Mouse (Mus musculus): ENCODE measurements around the gene Prrt4. TPM values are rescaled to one million over a fixed set of nuclear protein-coding genes. Genes with fewer than 3 reads are reported as not detected.

The Prrt4 gene
- total RNA-seq, 2 experiments from 2014 or later: 2.6 to 2.7 TPM

- H3K27ac ChIP-seq: no peak overlapping the region
- no peak overlapping the region for H3K4me3 ChIP-seq
- no peak for TF ChIP-seq CTCF (conservative IDR thresholded peaks at IDR 0.05)
- no peak for DNase-seq (ENCODE audit: low spot score in 2 of 2)
Observed at GRCm38 (mm10) chr6:29206006-29206405, 26.6 kb upstream of the Prrt4 start.

GRCm38 (mm10) chr6:29204932-29205614, 25.7 kb upstream of the Prrt4 start:
- no peak overlapping the region for H3K4me3 ChIP-seq
- peak in 1 of 2 experiments; percentile 48 for DNase-seq (ENCODE audit: low spot score in 2 of 2)
- TF ChIP-seq CTCF (conservative IDR thresholded peaks at IDR 0.05): peak; percentile 94
- no peak overlapping the region for H3K27ac ChIP-seq

- no peak for TF ChIP-seq CTCF (conservative IDR thresholded peaks at IDR 0.05)
- no peak for DNase-seq (ENCODE audit: low spot score in 2 of 2)
- Histone ChIP-seq H3K27ac (no peak overlapping the region), H3K4me3 (no peak overlapping the region)
Observed at GRCm38 (mm10) chr6:29203861-29204585, 24.6 kb upstream of the Prrt4 start.

- no peak for TF ChIP-seq CTCF (conservative IDR thresholded peaks at IDR 0.05)
- no peak for DNase-seq (ENCODE audit: low spot score in 2 of 2)
- no peak overlapping the region for H3K27ac ChIP-seq
- H3K4me3 ChIP-seq: no peak overlapping the region
Observed at GRCm38 (mm10) chr6:29203096-29203495, 23.7 kb upstream of the Prrt4 start.

GRCm38 (mm10) chr6:29201988-29202387, 22.6 kb upstream of the Prrt4 start:
- Histone ChIP-seq H3K4me3 (no peak overlapping the region), H3K27ac (no peak overlapping the region)
- DNase-seq (ENCODE audit: low spot score in 2 of 2): no peak
- TF ChIP-seq CTCF (conservative IDR thresholded peaks at IDR 0.05): no peak

GRCm38 (mm10) chr6:29201341-29201740, 22.0 kb upstream of the Prrt4 start:
- H3K27ac ChIP-seq: no peak overlapping the region
- no peak overlapping the region for H3K4me3 ChIP-seq
- no peak for DNase-seq (ENCODE audit: low spot score in 2 of 2)
- TF ChIP-seq CTCF (conservative IDR thresholded peaks at IDR 0.05): no peak

GRCm38 (mm10) chr6:29200496-29200895, 21.1 kb upstream of the Prrt4 start:
- H3K27ac ChIP-seq: no peak overlapping the region
- DNase-seq (ENCODE audit: low spot score in 2 of 2): no peak
- TF ChIP-seq CTCF (conservative IDR thresholded peaks at IDR 0.05): no peak
- no peak overlapping the region for H3K4me3 ChIP-seq

- no peak for TF ChIP-seq CTCF (conservative IDR thresholded peaks at IDR 0.05)
- no peak for DNase-seq (ENCODE audit: low spot score in 2 of 2)
- Histone ChIP-seq H3K27ac (no peak overlapping the region), H3K4me3 (no peak overlapping the region)
Observed at GRCm38 (mm10) chr6:29199223-29199855, 20.0 kb upstream of the Prrt4 start.

- peak; percentile 94 for DNase-seq (ENCODE audit: low spot score in 2 of 2)
- peak; percentile 95 for TF ChIP-seq CTCF (conservative IDR thresholded peaks at IDR 0.05)
- H3K4me3 ChIP-seq: peak overlapping the region; percentile 32
- H3K27ac ChIP-seq: peak overlapping the region; percentile 77; the same call in 1 of the 2 replicates
Observed at GRCm38 (mm10) chr6:29198309-29199222, 19.2 kb upstream of the Prrt4 start.

- Histone ChIP-seq H3K27ac (no peak overlapping the region), H3K4me3 (no peak overlapping the region)
- no peak for TF ChIP-seq CTCF (conservative IDR thresholded peaks at IDR 0.05)
- DNase-seq (ENCODE audit: low spot score in 2 of 2): peak in 1 of 2 experiments; percentile 3
Observed at GRCm38 (mm10) chr6:29195846-29196698, 16.7 kb upstream of the Prrt4 start.

GRCm38 (mm10) chr6:29195146-29195545, 15.8 kb upstream of the Prrt4 start:
- no peak for TF ChIP-seq CTCF (conservative IDR thresholded peaks at IDR 0.05)

More at GRCm38 (mm10) chr6:29195146-29195545, 15.8 kb upstream of the Prrt4 start:
- no peak overlapping the region for H3K27ac ChIP-seq
- no peak overlapping the region for H3K4me3 ChIP-seq
- DNase-seq (ENCODE audit: low spot score in 2 of 2): peak in 1 of 2 experiments; percentile 2
